13 mouse cellular contexts compared by ENCODE assay signal in genomic region chr7:133824579-133824978, GRCm38 (mm10). TPM values are rescaled to one million over a fixed set of nuclear protein-coding genes. Genes with fewer than 3 reads are reported as not detected.
DNase-seq lines count a peak whose midpoint lies in the region; ATAC-seq and TF ChIP-seq lines count a peak whose summit lies in the region.
"Had no signal": no experiment of that assay in that cellular context is flagged by ENCODE, and none has a peak within 500 bp of the region (broad histone marks: within the 10 kb centered on the region; RNA-seq: fewer than 3 reads in every experiment).

No protein-coding gene starts in this region.

- DNase-seq in heart, adult 2 months: no peak
- DNase-seq in heart, adult 9 months (ENCODE audit: low spot score in 2 of 2): no peak
- peak; percentile 15 to 48 for DNase-seq in spleen, postnatal 10 days (ENCODE audit: low spot score in 2 of 2)
- DNase-seq in spleen, postnatal 36 days (ENCODE audit: low spot score in 2 of 2): no peak
- peak; percentile 46 for DNase-seq in induced T-regulatory cell, adult 2 months (ENCODE audit: low read depth)
- peak; percentile 42 for DNase-seq in thymus, postnatal 14 days
- DNase-seq in urinary bladder, postnatal 14 days (ENCODE audit: low spot score): no peak
- DNase-seq: cerebellum, adult 11-12 months; gastrocnemius, postnatal 14 days; right cerebral cortex, adult 18-20 months had no signal

- WGBS in heart, adult 2 months: 96% methylated on average over 2 of the region's 2 CpGs
- WGBS in neural tube, embryonic 15.5 days: 98% methylated on average over 2 of the region's 2 CpGs

- TF ChIP-seq POLR2A in heart, adult 2 months (IDR thresholded peaks at IDR 0.05; ENCODE audit: insufficient read depth, low read depth, low read length): no peak

- no peaks in the 10 kb centered on the region for H3K27me3 ChIP-seq in heart, adult 2 months (ENCODE audit: control insufficient read depth, insufficient read depth, low read length)
- H3K27me3 ChIP-seq in neural tube, embryonic 15.5 days (replicated peaks): no peaks in the 10 kb centered on the region
- H3K27me3 ChIP-seq: limb, embryonic 15.5 days had no signal

- no peaks in the 10 kb centered on the region for H3K79me2 ChIP-seq in heart, adult 2 months (replicated peaks; ENCODE audit: control insufficient read depth, insufficient read depth, low read length)

- no peak overlapping the region for H3K9ac ChIP-seq in heart, adult 2 months (ENCODE audit: low read depth, low read length)
- H3K9ac ChIP-seq in neural tube, embryonic 15.5 days (replicated peaks): no peak overlapping the region
- H3K9ac ChIP-seq: hindbrain, embryonic 14.5 days; limb, embryonic 15.5 days had no signal

- no peaks in the 10 kb centered on the region for H3K4me1 ChIP-seq in heart, adult 2 months (ENCODE audit: control insufficient read depth, insufficient read depth, low read length)
- no peaks in the 10 kb centered on the region for H3K4me1 ChIP-seq in neural tube, embryonic 15.5 days

- TF ChIP-seq EP300 in heart, adult 2 months (IDR thresholded peaks at IDR 0.05; ENCODE audit: insufficient read depth, low read depth, low read length): no peak

- no peak overlapping the region for H3K4me3 ChIP-seq in heart, adult 2 months
- H3K4me3 ChIP-seq in neural tube, embryonic 15.5 days (replicated peaks): no peak overlapping the region
- H3K4me3 ChIP-seq: limb, embryonic 15.5 days had no signal

- H3K27ac ChIP-seq in heart, adult 2 months: no peak overlapping the region
- no peak overlapping the region for H3K27ac ChIP-seq in neural tube, embryonic 15.5 days (replicated peaks)
- H3K27ac ChIP-seq: hindbrain, embryonic 14.5 days; limb, embryonic 15.5 days had no signal

- no peak for ATAC-seq in neural tube, embryonic 15.5 days (ENCODE audit: low FRiP score)

- TF ChIP-seq CTCF in heart, adult 2 months (IDR thresholded peaks at IDR 0.05): peak; percentile 74

- intact Hi-C loops in heart, adult 2 months (cut with DNase I): no loop called here

- no peaks in the 10 kb centered on the region for H3K9me3 ChIP-seq in neural tube, embryonic 15.5 days (replicated peaks)
- H3K9me3 ChIP-seq: limb, embryonic 15.5 days had no signal

- H3K36me3 ChIP-seq in heart, adult 2 months (ENCODE audit: control insufficient read depth, insufficient read depth, low read length): no peaks in the 10 kb centered on the region
- no peaks in the 10 kb centered on the region for H3K36me3 ChIP-seq in neural tube, embryonic 15.5 days
- H3K36me3 ChIP-seq: limb, embryonic 15.5 days had no signal

- H3K4me2 ChIP-seq in neural tube, embryonic 15.5 days: no peak overlapping the region
- H3K4me2 ChIP-seq: hindbrain, embryonic 14.5 days; limb, embryonic 15.5 days had no signal

RNA-seq across cellular contexts. Expression of gene Dhx32, which starts 42.1 kb away (rescaled TPM):
- total RNA-seq in heart, adult 2 months (2021): 10 to 100 TPM; 41.5 to 47.4 TPM
- polyA plus RNA-seq in heart, adult 2 months (2012; rRNA removed): 27.7 and 38.9 TPM in 2 replicates
- polyA plus RNA-seq in neural tube, embryonic 15.5 days (2015; fragmentation: Nextera tagmentation; extraction: Ambion mirVana): 37.4 and 38.2 TPM in 2 replicates

RNA-seq across cellular contexts. Expression of gene Fank1, which starts 47.9 kb away (rescaled TPM):
- not detected for total RNA-seq in heart, adult 2 months (2021)
- 0.10 and 0.32 TPM in 2 replicates for polyA plus RNA-seq in heart, adult 2 months (2012; rRNA removed)
- 2.8 and 3.5 TPM in 2 replicates for polyA plus RNA-seq in neural tube, embryonic 15.5 days (2015; fragmentation: Nextera tagmentation; extraction: Ambion mirVana)
- polyA plus RNA-seq: limb, embryonic 15.5 days had no signal

Comparison
In these comparisons a context has a peak if more than half of its experiments do, and no peak if none do; other contexts are left out.
1. DNase-seq: peak in spleen, postnatal 10 days (2 of 2), induced T-regulatory cell, adult 2 months (single experiment) and thymus, postnatal 14 days (single experiment); none in heart, adult 2 months (0 of 2), heart, adult 9 months (0 of 2), spleen, postnatal 36 days (0 of 2) and urinary bladder, postnatal 14 days (single experiment).